Mouse (Mus musculus) mouse trophoblast stem cell (cell line): ENCODE measurements around the gene Efna4.

Experiments used
- in situ Hi-C, 2 experiments: fragments of 300-500 bp; cut with MseI, MboI; formaldehyde crosslinking; loops; 2 replicates in 1 of 2; 3 replicates in 1 of 2; pipeline ENCODE4 v1.15.1; 2025

Efna4 gene

GRCm38 (mm10) chr3:89337721-89338578 is at the start of gene Efna4:
Efna4 (minus strand) TSS chr3:89338028.
- in situ Hi-C loops = no loop called here

- in situ Hi-C loops = no loop called here
Measured at GRCm38 (mm10) chr3:89386438-89387420, 48.9 kb upstream of the Efna4 start.

- in situ Hi-C loops = no loop called here
Measured at GRCm38 (mm10) chr3:89385451-89385850, 47.6 kb upstream of the Efna4 start.

GRCm38 (mm10) chr3:89384331-89385076 is 46.7 kb upstream of the Efna4 start:
- in situ Hi-C loops = no loop called here

GRCm38 (mm10) chr3:89383651-89384255 is 45.9 kb upstream of the Efna4 start:
- in situ Hi-C loops = no loop called here

- in situ Hi-C loops = no loop called here
Measured at GRCm38 (mm10) chr3:89382950-89383349, 45.1 kb upstream of the Efna4 start.

GRCm38 (mm10) chr3:89382033-89382882 is 44.4 kb upstream of the Efna4 start:
- in situ Hi-C loops = no loop called here

GRCm38 (mm10) chr3:89381233-89381632 is 43.4 kb upstream of the Efna4 start:
- in situ Hi-C loops = no loop called here

- in situ Hi-C loops = no loop called here
Measured at GRCm38 (mm10) chr3:89380711-89381110, 42.9 kb upstream of the Efna4 start.

GRCm38 (mm10) chr3:89380291-89380690 is 42.5 kb upstream of the Efna4 start:
- in situ Hi-C loops = no loop called here

- in situ Hi-C loops = no loop called here
Measured at GRCm38 (mm10) chr3:89379388-89380131, 41.7 kb upstream of the Efna4 start.

GRCm38 (mm10) chr3:89378394-89379067 is 40.7 kb upstream of the Efna4 start:
- in situ Hi-C loops = no loop called here

- in situ Hi-C loops = no loop called here
Measured at GRCm38 (mm10) chr3:89377831-89378230, 40.0 kb upstream of the Efna4 start.

GRCm38 (mm10) chr3:89373581-89374231 is 35.9 kb upstream of the Efna4 start:
- in situ Hi-C loops = no loop called here

- in situ Hi-C loops = no loop called here
Measured at GRCm38 (mm10) chr3:89367338-89367737, 29.5 kb upstream of the Efna4 start.

- in situ Hi-C loops = no loop called here
Measured at GRCm38 (mm10) chr3:89365486-89366414, 27.9 kb upstream of the Efna4 start.

- in situ Hi-C loops = no loop called here
Measured at GRCm38 (mm10) chr3:89365153-89365485, 27.3 kb upstream of the Efna4 start, which contains the start of gene Dcst1. Dcst1 (minus strand) TSS chr3:89365253.
